Mouse (Mus musculus) embryonic facial prominence, embryonic 15.5 days (tissue): ENCODE measurements at regions not wholly inside any gene's neighbourhood (a gene's known extent, or its start where the extent isn't known, plus 50 kb on each side); places are given as distances from the start of the nearest gene placed in this dataset.

Experiments used
- ATAC-seq: fragments of 200-750 bp; cut with Nextera tagmentation; 2 replicates; pipeline ENCODE4 v1.8.0; 2017; ENCODE audit warnings: low read depth, moderate TSS enrichment; ENCODE audit not compliant: insufficient number of reproducible peaks, low FRiP score, low TSS enrichment
- H3K27ac ChIP-seq: fragments of 300-500 bp; sonication (generic); replicated peaks from 2 replicates; pipeline ENCODE4 v1.5.1; 2015; ENCODE audit warnings: mild to moderate bottlenecking, inconsistent platforms
- H3K27me3 ChIP-seq: fragments of 300-500 bp; sonication (generic); 2 replicates; pipeline ENCODE4 v1.6.1; 2015; ENCODE audit warnings: inconsistent platforms
- H3K36me3 ChIP-seq: fragments of 300-500 bp; sonication (generic); 2 replicates; pipeline ENCODE4 v1.6.1; 2015; ENCODE audit warnings: mild to moderate bottlenecking, inconsistent platforms
- H3K4me1 ChIP-seq: fragments of 300-500 bp; sonication (generic); 2 replicates; pipeline ENCODE4 v1.6.1; 2015; ENCODE audit warnings: inconsistent platforms
- H3K4me2 ChIP-seq: fragments of 300-500 bp; sonication (generic); replicated peaks from 2 replicates; pipeline ENCODE4 v1.6.1; 2015; ENCODE audit warnings: mild to moderate bottlenecking, inconsistent platforms
- H3K4me3 ChIP-seq: fragments of 300-500 bp; sonication (generic); replicated peaks from 2 replicates; pipeline ENCODE4 v1.5.1; 2015; ENCODE audit warnings: mild to moderate bottlenecking, inconsistent platforms
- H3K9ac ChIP-seq: fragments of 300-500 bp; sonication (generic); 2 replicates; pipeline ENCODE4 v1.6.1; 2015; ENCODE audit warnings: inconsistent platforms
- H3K9me3 ChIP-seq: fragments of 300-500 bp; sonication (generic); replicated peaks from 2 replicates; pipeline ENCODE4 v1.6.1; 2016; ENCODE audit warnings: inconsistent platforms
- WGBS: fragments of 180-500 bp; shearing (Covaris S2); methylation state at CpG from one replicate; pipeline ENCODE4 v1.1.7; 2015; 5-methylcytosine and 5-hydroxymethylcytosine counted together

DNA sequence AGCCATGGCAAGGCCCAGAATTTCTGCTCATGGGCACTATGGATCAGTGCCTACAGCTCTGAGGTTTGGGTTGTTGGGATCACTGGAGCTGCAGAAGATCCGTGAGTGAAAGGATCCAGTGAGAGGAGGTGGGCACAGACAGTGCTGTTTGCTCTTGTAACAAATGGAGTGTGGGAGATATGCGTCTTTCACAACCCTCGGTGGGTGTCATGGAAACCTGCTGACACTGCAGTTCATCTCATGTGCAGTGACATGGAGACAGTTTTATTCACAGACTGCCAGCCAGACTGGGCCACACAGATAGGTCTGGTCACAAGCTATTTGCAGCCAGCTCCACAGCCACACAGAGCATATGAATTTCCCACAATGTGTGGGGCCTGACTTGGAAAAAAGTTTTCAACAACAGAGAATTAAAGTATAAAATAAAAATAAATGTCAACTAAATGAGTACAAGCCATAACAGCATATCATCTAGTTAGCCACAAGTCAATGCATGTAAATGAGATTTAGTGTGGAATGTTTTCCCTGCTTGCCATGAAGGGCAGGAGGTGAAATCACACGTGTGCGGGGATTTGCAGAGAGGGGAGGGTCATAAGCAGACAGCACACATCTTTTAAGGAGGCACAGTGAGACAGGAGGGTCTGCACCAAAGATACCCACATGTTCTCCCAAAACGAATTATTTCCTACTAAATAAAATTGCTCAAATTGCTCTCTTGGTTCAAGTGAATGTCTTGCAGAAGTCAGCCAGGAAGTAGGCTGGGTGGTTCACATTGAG lies 124.8 kb upstream of the Pfn2 start:
- Histone ChIP-seq H3K9me3 (no peaks in the 10 kb centered on the region), H3K9ac (no peak overlapping the region), H3K4me1 (peaks cover 25% of the 10 kb centered on the region), H3K4me3 (no peak overlapping the region), H3K27me3 (no peaks in the 10 kb centered on the region), H3K4me2 (no peak overlapping the region), H3K27ac (peak overlapping the region; percentile 71), H3K36me3 (no peaks in the 10 kb centered on the region)
- 21% methylated on average over 6 of the region's 6 CpGs for WGBS
- peak; percentile 63 for ATAC-seq

DNA sequence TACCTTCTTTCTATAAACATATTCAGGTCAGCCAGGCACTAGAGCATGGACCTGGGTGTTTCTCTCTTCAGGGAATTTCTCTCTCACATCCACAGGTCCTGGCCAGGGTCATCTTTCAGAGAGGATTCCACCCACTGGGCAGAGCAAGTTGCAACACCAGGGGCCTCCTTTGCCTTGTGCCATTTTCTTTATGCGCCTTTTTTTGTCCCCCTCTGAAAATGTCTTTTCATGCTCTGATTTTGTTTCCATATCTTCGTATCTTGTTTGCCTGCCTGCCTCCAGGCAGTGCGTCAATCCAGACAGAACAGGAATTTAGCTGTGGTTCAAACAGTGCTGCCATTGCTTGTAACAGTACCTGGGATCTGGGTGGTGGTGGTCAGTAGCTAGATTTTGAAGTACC lies 125.7 kb upstream of the Pfn2 start:
- Histone ChIP-seq H3K4me1 (peaks cover 25% of the 10 kb centered on the region), H3K4me3 (no peak overlapping the region), H3K27ac (peak overlapping the region; percentile 71), H3K27me3 (no peaks in the 10 kb centered on the region), H3K36me3 (no peaks in the 10 kb centered on the region), H3K9ac (no peak overlapping the region), H3K4me2 (no peak overlapping the region), H3K9me3 (no peaks in the 10 kb centered on the region)
- 34% methylated on average over 3 of the region's 3 CpGs for WGBS
- ATAC-seq: no peak

DNA sequence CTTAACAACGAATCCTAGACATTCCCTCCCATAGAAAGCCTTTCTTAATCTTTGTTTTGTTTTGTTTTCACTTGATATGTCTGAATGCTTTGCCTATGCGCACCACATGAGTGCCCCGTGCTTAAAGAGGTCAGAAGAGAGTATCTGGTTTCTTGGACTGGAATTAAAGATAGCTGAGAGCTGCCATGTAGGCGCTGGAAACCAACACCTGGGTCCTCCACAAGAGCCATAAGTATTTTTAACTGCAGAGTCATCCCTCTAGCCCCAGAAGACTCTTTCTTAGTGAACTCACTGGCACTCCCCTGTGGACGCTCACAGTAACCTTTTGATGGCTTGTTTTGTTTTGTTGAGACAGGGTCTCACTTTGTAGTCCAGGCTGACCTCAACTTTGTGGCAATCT lies 127.5 kb upstream of the Pfn2 start:
- Histone ChIP-seq H3K27ac (no peak overlapping the region), H3K4me1 (peaks cover 25% of the 10 kb centered on the region), H3K9me3 (no peaks in the 10 kb centered on the region), H3K27me3 (no peaks in the 10 kb centered on the region), H3K9ac (no peak overlapping the region), H3K4me2 (no peak overlapping the region), H3K4me3 (no peak overlapping the region), H3K36me3 (no peaks in the 10 kb centered on the region)
- ATAC-seq: no peak
- WGBS: 50% methylated on average over 5 of the region's 5 CpGs

DNA sequence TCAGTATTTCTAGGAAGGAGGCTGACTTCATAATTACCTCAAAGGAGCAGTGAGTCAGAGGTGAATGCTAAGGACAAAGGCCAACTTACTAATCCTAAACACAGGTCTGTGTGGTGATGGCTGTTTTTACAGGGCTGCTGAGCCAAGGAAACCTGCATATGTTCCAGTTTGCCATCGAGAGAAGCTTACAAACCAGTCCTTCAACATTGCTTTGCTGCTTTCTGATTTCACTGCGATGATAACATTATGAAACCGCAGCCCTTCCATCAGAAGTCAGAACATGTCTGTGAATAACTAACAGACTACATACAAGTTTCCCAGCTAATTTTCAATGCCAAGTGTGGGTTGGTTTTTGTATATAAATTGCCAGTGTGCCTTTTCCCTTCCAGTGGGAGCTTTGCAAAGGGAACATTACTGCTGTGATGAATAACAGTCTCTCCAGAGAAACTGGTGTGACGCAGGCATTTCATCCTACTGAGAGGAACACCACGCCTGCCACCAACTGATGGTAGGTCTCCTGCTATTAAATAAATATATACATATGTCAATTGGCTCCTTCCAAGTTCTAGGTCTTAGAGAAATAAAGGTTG lies 128.9 kb upstream of the Pfn2 start:
- WGBS: 49% methylated on average over 5 of the region's 5 CpGs
- 0 out of 2 replicates have a peak overlapping the region, but pooled peaks have one; percentile 44 for H3K27ac ChIP-seq
- peaks cover 25% of the 10 kb centered on the region for H3K4me1 ChIP-seq
- no peak overlapping the region for H3K4me2 ChIP-seq
- H3K27me3 ChIP-seq: no peaks in the 10 kb centered on the region
- no peaks in the 10 kb centered on the region for H3K9me3 ChIP-seq
- no peak overlapping the region for H3K4me3 ChIP-seq
- no peaks in the 10 kb centered on the region for H3K36me3 ChIP-seq
- no peak for ATAC-seq
- H3K9ac ChIP-seq: no peak overlapping the region

DNA sequence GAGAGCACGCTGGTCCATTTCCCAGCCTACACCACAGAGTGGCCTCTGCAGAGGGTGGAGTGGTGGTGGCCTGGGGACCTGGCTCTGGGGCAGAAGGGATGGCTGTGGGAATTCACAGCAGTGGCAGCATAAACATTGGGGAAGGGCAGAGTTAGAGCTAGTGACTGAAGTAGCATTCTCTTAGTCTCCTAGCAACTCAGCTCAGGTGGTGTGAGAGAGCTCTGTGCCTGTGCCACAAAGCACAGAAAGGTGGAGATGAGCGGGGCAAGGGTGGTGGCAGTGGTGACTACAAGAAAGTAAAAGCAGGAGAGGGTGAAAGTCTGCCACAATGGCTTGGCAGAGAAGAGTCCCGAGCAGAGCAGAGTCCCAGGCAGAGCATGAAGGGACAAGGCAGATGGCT lies 140.3 kb upstream of the Pfn2 start:
- Histone ChIP-seq H3K36me3 (no peaks in the 10 kb centered on the region), H3K4me1 (no peaks in the 10 kb centered on the region), H3K9me3 (no peaks in the 10 kb centered on the region), H3K27me3 (no peaks in the 10 kb centered on the region), H3K4me2 (no peak overlapping the region), H3K4me3 (no peak overlapping the region), H3K27ac (no peak overlapping the region), H3K9ac (no peak overlapping the region)
- 82% methylated on average over 3 of the region's 3 CpGs for WGBS
- no peak for ATAC-seq

DNA sequence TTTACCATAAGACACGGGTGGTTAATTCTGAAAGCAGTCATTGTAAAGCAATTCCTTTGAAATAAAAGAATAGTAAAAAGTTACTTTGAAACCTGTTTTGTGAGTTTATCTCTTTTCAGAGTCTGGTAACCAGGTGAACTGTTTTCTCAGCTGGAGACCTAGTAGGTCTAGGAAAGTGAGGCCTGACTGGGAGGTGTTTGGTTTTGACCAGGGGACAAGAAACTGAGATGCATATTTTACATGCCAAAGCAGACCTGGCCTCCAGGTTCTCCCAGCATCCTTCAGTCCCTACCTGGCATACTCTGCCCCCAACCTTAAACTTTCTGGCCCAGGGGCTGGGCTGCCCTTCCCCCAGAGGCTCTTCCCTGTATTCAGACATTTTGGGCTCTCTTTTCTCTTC lies 142.9 kb upstream of the Pfn2 start:
- no peak overlapping the region for H3K4me3 ChIP-seq
- no peak for ATAC-seq
- no peaks in the 10 kb centered on the region for H3K27me3 ChIP-seq
- no peak overlapping the region for H3K9ac ChIP-seq
- H3K27ac ChIP-seq: no peak overlapping the region
- WGBS: 58% methylated on average over 1 of the region's 1 CpGs
- H3K4me2 ChIP-seq: no peak overlapping the region
- no peaks in the 10 kb centered on the region for H3K4me1 ChIP-seq
- no peaks in the 10 kb centered on the region for H3K36me3 ChIP-seq
- no peaks in the 10 kb centered on the region for H3K9me3 ChIP-seq

DNA sequence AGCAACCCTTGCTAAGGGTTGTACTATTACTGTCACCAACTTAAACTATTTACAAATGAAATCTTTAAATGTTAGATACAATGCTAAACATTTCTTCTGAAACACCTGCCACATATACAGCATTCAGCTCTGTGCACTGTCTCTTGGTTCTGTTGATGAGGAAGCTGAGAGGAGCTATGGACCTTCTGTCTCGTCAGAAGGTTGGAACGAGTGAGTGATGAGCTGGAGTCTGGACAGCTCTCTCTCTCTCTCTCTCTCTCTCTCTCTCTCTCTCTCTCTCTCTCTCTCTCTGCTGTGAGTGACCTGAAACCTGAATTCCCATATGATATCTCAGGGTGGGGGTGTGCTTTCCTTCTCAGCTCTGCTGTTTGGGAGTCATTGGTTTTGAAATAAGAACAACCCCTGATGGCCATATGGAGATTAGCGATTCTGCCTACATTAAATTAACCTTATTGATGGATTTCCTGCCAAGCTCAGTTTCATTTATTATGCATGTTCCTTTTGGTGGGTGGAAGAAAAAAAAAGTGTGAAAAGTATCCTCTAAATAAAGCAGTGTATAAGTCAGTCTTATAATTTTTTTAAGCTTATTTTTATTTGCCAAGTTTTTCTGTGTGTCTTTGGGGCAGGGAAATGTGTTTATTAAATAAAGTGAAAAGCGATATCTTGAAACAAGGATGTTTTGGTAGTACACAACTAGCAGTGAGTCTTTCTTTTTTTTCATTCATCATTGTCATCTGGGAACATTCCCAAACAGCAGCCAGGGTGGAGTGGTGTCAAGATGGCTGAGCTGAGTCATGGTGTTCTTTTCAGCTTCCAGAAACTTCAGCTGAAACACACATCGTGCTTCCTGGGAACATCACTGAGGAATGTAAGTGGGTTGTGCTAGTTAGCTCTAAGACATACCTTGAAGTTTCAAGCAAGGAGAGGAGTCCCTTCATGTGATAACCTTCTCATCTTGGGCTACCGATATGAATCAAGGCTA lies 150.5 kb upstream of the Pfn2 start:
- H3K9ac ChIP-seq: no peak overlapping the region
- no peaks in the 10 kb centered on the region for H3K36me3 ChIP-seq
- H3K27ac ChIP-seq: no peak overlapping the region
- ATAC-seq: no peak
- H3K27me3 ChIP-seq: no peaks in the 10 kb centered on the region
- H3K4me3 ChIP-seq: no peak overlapping the region
- H3K9me3 ChIP-seq: no peaks in the 10 kb centered on the region
- no peak overlapping the region for H3K4me2 ChIP-seq
- 72% methylated on average over 6 of the region's 6 CpGs for WGBS
- H3K4me1 ChIP-seq: 0 out of 2 replicates have a peak, but pooled peaks cover 5% of the 10 kb centered on the region

DNA sequence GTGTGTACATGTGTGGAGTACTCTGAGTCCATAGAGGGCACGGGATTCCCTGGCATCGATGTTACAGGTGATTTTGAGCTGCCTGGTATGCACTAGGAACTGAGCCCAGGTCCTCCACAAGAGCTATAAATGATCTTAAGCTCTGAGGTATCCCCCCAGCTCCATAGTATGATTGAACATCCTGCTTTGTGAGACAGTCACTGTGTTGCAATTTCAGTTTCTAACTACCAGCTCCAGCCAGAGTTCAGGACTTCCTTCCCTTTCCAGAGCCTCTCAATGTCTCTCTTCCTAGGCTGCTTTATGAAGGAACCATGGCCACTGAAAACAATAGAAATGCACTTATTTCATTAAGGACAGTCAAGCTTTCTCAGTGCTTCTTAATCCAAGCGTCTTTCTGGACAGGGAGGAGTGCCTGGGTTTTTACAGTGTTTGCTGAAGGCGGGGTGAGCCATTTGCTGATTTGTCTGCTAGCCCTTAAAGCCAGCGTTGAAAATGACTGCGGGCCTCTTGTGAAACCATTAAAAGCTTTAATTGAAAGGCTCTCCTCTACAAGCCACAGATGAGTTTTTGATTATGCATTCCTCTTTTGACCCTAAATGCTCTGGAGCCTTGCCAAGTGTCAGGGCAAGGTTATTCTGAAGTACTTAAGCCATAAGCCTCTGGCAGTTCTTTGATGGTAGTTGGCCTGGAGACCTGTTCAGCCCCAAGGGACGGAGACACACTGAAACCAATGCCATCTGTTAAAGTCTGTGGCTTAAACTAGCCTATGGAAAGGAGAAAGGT lies 155.1 kb upstream of the Pfn2 start:
- no peaks in the 10 kb centered on the region for H3K36me3 ChIP-seq
- ATAC-seq: no peak
- no peaks in the 10 kb centered on the region for H3K9me3 ChIP-seq
- 24% methylated on average over 7 of the region's 7 CpGs for WGBS
- H3K27me3 ChIP-seq: no peaks in the 10 kb centered on the region
- 0 out of 2 replicates have a peak, but pooled peaks cover 5% of the 10 kb centered on the region for H3K4me1 ChIP-seq
- no peak overlapping the region for H3K9ac ChIP-seq
- H3K4me2 ChIP-seq: no peak overlapping the region
- no peak overlapping the region for H3K27ac ChIP-seq
- no peak overlapping the region for H3K4me3 ChIP-seq

DNA sequence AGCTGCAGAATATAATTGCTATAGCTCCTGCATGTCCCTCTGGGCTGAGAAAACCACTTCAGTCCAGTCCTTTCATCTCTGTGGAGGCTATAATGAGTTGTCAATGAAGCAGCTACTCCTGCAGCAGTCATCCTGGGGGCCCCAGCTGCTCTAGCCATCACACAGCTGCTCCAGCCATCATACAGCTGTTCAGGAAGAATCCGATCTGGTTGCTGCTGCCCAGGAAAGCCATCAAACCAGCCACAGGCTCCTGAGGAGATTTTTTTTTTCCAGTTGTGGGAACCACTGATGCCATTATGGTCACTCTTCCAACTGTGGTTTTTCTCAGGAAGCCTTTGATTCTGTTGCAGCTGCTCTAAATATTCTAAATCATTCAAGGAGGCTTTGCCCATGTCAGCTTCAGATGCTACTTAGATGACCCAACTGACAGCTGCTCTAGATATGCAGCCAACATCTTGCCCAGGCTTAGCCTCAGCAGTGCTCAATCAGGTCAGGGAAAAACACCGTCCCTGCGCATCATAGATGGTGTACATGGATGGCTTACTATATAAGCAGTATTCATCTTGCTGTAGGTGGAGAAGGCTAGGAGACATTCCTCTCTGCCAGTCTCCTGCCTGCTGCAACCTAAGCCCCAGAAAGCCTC lies 177.0 kb upstream of the Pfn2 start:
- H3K27ac ChIP-seq: no peak overlapping the region
- no peaks in the 10 kb centered on the region for H3K9me3 ChIP-seq
- H3K4me1 ChIP-seq: no peaks in the 10 kb centered on the region
- ATAC-seq: peak; percentile 47; the same call in 1 of the 2 replicates
- no peaks in the 10 kb centered on the region for H3K36me3 ChIP-seq
- H3K4me2 ChIP-seq: no peak overlapping the region
- H3K9ac ChIP-seq: no peak overlapping the region
- H3K27me3 ChIP-seq: no peaks in the 10 kb centered on the region
- no peak overlapping the region for H3K4me3 ChIP-seq
- WGBS: 64% methylated on average over 3 of the region's 3 CpGs

DNA sequence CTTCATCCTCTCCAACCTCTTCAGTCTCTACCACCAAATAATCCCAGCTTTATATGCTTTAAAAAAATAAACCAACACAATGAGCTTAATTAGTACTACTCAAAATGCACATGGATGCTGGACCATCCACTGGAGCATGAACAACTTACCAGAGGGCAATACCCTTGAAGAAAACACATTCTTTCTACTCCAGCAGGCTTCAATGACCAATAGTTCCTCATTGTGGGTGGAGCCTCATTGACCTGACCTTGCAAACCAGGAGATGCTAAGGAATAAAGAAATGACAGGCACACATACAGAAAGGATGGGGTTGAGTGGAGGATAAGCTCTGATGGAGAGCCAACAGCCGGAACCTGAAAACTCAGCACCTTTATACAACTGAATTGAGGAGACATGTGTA lies 201.7 kb upstream of the Pfn2 start:
- 95% methylated on average over 1 of the region's 1 CpGs for WGBS
- Histone ChIP-seq H3K9ac (no peak overlapping the region), H3K4me3 (no peak overlapping the region), H3K4me2 (no peak overlapping the region), H3K9me3 (no peaks in the 10 kb centered on the region), H3K27ac (no peak overlapping the region), H3K4me1 (no peaks in the 10 kb centered on the region), H3K36me3 (no peaks in the 10 kb centered on the region), H3K27me3 (no peaks in the 10 kb centered on the region)
- ATAC-seq: no peak
